Mouse (Mus musculus) right cerebral cortex, adult 2 months (tissue): Measurements from ENCODE around the gene Morn5.

Experiments
- DNase-seq, 2 experiments: peaks; one replicate each; pipeline ENCODE4 v3.0.0; 2021 to 2022; ENCODE audit warnings: low spot score in 2 of 2

Gene Morn5

GRCm38 (mm10) chr2:36104436-36104955 is 55.2 kb downstream of the Morn5 start:
- DNase-seq = no peak

- DNase-seq = no peak
These were observed 55.9 kb downstream of the Morn5 start, which contains the start of gene Lhx6 for GRCm38 (mm10) chr2:36104956-36105741. TSS of gene Lhx6 (minus strand) at chr2:36105408.

- no peak for DNase-seq
These were observed 59.4 kb downstream of the Morn5 start for GRCm38 (mm10) chr2:36108615-36109014.

GRCm38 (mm10) chr2:36112632-36113031 is 63.4 kb downstream of the Morn5 start:
- no peak for DNase-seq

- DNase-seq = no peak
These were observed 77.7 kb downstream of the Morn5 start for GRCm38 (mm10) chr2:36126795-36127429.

GRCm38 (mm10) chr2:36127973-36128372 is 78.7 kb downstream of the Morn5 start:
- no peak for DNase-seq

GRCm38 (mm10) chr2:36129051-36129450 is 79.8 kb downstream of the Morn5 start:
- no peak for DNase-seq
